Mouse (Mus musculus): ENCODE results near the gene Fas. TPM values are rescaled to one million over a fixed set of nuclear protein-coding genes. Genes with fewer than 3 reads are reported as not detected.
A peak's percentile ranks its signal among the peaks of the same experiment; 100 is the strongest.

Fas gene
- total RNA-seq (2015; ENCODE audit: low replicate concordance) (not detected in 2 replicates), total RNA-seq (2017; ENCODE audit: low replicate concordance) (2.6 and 8.5 TPM in 2 replicates)

DNA sequence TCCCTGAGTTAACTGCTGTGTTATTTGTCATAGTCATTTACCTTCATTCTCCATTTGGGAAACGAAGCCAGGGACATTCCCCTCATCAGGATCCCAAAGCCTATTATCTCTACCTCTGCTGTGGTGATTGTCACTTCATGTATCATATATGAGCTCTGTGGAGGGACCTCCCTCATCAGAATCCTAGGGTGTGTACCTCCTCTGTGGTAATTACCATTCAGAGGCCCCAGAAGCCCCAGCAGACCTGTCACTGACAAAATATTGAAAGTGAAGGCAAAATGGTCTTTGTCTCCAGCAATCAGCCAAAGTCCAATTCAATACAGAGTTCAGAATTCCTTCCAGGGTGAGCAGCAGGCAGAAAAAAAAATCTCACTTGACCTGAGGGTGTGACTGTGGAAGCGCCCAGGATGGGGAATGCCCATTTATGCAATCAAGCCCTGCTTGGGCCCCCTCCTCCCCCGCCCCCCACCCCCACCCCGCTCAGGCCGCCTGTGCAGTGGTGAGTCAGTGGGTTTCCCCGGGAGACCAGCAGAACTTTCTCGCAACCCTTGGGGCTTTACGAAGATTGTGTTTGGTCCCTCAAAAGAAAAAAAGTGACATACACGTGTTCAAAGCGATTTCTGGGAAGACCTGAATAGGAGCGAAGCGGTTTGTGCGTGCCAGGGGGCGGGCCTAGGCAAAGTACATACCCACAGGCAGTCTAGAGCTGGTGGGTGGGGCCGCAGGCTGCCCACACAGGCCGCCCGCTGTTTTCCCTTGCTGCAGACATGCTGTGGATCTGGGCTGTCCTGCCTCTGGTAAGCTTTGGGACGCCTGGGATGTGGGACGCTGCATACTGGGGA is at the start of gene Fas:
TSS of gene Fas (plus strand) at position 719 of the 842 bp plus-strand sequence.
- ATAC-seq (replicated peaks; ENCODE audit: low FRiP score, poor library complexity, severe bottlenecking), result no peak

DNA sequence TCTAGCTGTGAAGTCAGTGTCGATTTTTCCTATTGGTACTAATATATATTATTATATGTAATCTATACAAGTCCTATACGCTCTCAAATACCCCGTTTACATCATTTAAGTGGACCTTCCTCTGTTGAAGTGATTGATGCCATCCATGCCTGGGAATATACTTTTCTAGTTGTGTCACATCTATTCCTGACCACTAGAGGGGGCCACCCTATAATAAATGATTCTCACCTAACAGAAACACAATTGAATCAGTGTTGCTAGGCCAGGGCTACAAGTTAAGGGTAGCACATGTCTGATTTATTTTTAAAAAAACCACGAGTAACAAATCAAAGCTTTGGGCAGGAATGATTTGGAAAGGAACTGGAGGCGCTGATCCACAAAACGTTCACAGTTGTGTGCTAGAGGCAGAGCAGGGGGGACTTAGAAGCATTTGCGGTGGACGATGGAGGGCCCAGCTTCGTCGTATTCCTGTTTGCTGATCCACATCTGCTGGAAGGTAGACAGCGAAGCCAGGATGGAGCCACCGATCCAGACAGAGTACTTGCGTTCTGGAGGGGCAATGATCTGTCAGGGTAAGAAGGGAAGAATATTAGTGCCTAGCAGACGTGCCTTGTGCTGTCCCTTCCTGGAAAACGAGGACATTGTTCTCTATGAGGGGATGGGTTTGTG is 49.1 kb upstream of the Fas start:
- no peak for ATAC-seq (replicated peaks; ENCODE audit: low FRiP score, poor library complexity, severe bottlenecking)

DNA sequence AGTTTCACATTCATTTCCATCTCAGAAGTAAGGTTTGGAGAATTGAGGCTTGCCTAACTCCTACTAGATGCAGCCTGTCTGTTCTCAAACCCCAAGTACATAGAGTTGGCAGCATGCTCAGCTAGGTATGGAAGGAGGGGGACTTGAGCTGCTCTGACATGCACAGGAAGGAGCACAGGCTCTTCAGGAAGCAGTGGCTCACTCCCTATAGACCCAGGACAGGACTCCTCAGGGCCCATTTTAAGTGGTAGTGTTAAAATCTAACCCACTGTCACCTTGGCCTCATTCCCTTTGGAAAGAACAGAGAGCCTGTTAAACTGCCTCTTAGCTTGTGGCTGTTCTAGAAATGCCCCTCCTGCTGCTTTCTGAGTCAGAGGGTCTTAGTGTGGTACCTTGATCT is 47.5 kb upstream of the Fas start:
- ATAC-seq (replicated peaks; ENCODE audit: low FRiP score, poor library complexity, severe bottlenecking), result no peak

DNA sequence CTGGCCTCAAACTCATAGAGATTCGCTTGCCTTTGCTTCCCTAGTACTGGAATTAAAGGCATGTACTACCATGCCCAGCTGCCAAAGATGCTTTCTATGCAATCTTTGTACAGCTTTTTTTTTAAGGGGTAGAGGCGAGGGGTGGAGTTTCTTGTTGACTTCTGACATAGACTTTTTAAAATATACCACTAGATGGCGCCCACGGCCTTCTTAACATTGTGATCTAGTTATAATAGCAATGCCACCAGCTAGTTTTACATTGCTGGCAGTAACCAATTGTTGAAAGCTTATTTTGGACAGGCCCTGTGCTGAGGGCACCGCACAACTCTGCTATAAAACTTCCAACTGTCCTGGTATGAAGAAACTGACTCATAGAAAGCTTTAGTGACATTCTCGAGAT is 46.4 kb upstream of the Fas start:
- 0 out of 2 replicates have a peak, but pooled peaks have one; percentile 41 for ATAC-seq (replicated peaks; ENCODE audit: low FRiP score, poor library complexity, severe bottlenecking)

DNA sequence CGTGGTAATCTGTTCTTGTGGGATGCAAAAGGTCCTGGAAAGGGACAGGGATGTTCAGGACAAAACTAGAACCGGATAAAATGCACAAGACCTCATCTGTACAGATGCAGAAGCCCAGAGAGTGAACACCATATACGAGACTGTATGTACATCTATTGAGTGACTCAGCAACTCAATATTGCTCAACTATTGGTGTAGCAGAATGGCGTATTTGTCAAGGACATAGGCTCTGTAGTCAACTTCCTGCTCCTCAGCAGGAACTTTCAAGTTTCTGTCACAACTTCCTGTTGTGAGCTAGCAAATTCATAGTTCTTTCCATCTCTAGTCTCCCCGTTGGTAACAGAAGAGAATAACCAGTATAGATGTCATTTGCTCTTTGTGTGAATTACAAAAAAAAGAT is 41.9 kb upstream of the Fas start:
- ATAC-seq (replicated peaks; ENCODE audit: low FRiP score, poor library complexity, severe bottlenecking), result no peak

DNA sequence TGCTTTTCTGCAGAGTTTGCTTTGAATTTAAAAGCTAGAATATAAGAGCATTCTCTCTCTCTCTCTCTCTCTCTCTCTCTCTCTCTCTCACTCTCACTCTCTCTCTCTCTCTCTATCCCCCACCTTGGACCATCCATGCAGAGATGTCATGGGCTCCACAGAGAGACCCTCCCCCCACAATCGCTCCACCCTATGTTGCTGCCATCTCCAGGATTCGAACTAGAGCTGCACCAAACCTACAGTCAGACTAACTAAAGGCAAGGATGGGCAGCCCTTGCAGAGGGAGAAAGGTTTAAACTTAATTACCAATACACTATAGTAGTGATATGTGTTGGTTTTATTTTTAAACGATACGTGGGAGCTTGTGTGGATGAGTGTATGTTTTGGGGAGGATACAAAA is 39.8 kb upstream of the Fas start:
- no peak for ATAC-seq (replicated peaks; ENCODE audit: low FRiP score, poor library complexity, severe bottlenecking)

DNA sequence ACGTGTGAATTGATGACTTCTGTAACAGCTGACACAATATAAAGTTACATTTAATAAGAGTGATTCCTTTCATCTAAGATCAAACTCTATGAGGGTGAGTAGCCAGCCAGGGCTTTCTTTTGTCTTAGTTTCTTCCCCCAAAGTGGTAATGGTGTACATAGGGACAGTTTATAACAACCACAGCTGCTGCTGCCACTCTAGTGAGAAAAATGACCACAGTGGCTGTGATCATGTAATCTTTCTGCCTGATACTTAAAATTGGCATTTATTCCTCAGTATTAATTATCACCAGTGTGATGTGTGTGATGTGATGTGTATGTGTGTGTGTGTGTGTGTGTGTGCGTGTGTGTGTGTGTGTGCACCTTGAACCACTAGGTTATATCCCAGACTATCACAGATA is 38.6 kb upstream of the Fas start:
- ATAC-seq (replicated peaks; ENCODE audit: low FRiP score, poor library complexity, severe bottlenecking), result no peak

DNA sequence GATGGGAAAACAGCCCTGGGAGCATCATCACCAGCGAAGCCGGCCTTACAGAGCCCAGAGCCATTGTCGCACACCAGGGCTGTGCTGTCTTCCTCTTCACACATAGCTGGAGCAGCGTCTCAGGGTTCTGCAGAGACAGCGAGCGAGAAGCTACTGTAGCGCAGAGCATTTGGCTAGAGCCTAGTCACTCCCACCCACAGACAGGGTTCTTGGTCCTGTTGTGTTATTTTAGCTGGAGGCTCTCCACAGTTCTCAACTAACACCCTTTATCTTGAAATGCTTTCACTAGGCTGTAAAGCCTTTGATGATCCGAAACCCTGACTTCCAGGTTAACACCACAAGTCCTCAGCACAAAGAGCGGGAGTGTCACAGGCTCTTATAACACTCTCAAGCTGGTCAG is 38.0 kb upstream of the Fas start:
- no peak for ATAC-seq (replicated peaks; ENCODE audit: low FRiP score, poor library complexity, severe bottlenecking)

DNA sequence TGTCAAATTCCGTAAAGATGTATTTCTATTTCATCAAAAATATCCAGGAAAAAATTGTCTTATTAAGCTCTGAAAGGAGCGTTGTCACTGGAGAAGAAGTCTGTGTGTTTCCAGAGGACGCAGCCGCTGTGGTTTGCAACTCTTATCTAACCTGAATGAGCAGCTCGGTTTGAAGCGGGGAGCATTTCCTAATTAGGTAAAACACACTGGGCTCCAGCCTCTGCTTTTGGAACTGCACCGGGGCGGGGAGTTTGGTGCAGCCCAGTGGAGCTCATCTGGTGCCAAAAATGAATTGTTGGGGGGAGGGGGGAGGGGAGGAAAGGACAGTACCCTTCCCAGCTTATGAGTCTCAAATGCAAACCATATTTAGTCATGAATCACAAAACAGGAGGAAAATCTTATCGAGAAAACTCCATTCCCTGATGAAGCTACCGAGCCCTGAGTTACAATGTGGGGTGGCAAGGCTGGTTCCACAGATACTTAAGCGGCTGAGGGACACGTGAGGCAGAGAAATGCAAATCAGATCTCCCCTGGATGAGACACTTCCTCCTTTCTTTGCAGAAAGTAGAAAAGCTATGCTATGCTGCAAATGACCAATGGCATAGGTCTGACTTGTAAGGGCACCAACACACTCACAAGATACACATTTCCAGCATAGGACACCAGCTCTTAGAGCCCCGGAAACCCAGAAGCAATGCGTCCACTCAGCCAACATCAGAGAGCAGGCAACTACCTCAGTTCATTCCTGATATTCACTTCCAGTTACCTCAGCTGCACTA is 36.2 kb upstream of the Fas start:
- no peak for ATAC-seq (replicated peaks; ENCODE audit: low FRiP score, poor library complexity, severe bottlenecking)

DNA sequence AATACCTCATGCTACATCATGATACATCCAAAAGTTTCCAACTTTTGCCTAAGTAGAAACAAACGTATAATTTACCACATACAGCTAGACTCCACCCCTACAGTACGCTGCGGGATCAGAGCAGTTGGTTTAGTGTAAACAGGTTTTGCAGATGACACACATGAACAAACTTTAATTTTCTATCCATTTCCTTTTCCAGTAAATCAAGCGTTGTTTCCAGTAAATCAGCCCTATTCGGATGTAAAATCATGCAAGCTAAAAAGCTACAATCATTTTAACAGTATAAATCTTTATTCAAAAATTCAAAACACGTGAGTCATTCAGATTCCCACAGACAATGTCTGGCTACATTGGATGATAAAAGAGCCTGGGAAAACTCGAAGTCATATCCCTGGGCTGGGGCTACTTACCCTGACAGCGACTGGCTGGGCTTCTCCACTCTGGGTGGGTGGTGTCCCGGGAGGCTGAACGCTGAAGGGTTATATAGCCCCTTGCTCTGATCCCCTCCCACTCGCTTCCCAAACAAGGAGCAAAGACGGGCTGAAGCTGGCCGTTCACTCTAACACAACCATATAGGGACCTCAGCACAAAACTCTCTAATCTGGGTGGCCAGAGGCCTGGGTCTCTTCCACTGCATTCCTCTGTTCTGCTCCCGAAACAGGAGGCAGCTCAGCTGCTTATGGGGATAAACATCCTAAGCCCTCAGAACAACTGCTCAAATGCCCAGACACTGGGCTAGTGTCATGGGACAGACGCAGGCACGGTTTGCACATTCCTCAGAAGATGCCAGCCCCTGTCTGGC is 35.4 kb upstream of the Fas start, which contains the start of gene Acta2:
TSS of gene Acta2 (minus strand) at position 711 of the 802 bp plus-strand sequence.
- no peak for ATAC-seq (replicated peaks; ENCODE audit: low FRiP score, poor library complexity, severe bottlenecking)

DNA sequence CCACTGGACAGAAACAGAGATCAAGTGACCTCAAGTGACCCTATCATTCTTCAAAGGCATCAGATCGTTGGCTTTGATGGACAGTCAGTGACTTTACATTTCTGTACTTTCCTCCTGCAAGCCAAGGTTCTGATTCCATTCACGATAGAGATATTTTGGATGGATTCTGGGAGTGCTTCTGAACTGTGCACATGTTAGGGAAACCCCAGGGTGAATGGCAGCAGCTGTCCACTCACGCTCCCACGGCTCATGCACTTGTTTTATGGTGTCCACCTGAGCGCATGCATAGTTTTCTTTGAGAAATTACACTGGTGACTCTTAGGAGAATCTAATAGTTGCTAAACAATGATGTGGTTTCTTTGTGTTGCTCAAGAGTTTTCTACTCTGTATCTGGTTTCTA is 34.3 kb upstream of the Fas start:
- no peak for ATAC-seq (replicated peaks; ENCODE audit: low FRiP score, poor library complexity, severe bottlenecking)

DNA sequence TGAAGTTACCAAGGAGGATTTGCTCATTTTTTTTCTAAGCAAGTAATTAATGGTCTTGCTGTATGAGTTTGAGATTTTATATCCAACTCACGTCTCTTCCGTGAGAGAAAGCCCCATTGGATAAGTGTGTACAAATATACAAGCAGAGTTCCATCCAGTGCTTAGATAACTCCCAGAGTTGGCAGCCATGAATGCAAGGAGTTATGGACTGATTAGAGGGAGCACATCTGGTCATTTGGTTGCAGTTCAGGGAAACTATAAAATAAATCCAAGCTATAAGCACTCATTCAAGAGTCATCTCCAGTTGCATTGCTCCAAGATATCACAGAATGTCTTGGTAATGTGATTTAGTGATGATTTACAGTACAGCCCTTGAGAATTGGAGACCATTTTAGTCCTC is 33.5 kb upstream of the Fas start:
- no peak for ATAC-seq (replicated peaks; ENCODE audit: low FRiP score, poor library complexity, severe bottlenecking)

DNA sequence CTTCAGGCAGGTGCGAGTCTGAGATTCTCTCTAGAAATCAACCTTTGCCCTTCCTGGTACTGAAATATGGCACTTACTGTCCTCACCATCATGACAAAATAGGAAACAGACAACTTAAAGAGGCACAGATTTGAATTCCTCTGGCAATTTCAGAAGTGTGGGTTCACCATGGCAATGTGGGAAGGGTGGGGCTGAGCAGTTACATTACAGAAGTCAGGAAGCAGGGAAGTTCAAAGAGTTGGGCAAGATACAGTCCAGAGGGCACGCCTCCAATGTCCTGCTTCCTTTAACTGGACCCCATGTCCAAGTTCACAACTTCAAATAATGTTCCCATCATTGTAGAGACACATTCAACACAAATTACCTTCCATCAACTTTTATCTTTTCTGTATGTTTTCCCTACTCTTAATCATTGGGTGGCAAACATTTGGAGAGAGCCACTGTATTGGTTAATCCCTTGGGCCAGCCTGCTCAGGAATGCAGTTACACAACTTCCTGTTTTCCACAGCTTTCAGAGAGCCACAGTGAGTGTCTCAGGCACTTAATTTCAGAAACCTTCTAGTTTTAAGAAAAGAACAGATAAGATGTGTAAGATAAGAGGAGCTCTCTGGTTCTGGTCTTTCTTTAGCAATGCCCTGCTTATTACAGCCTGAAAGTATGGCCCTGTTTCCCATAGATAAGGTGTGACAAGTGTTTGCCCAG is 28.0 kb upstream of the Fas start:
- ATAC-seq (replicated peaks; ENCODE audit: low FRiP score, poor library complexity, severe bottlenecking), result no peak

DNA sequence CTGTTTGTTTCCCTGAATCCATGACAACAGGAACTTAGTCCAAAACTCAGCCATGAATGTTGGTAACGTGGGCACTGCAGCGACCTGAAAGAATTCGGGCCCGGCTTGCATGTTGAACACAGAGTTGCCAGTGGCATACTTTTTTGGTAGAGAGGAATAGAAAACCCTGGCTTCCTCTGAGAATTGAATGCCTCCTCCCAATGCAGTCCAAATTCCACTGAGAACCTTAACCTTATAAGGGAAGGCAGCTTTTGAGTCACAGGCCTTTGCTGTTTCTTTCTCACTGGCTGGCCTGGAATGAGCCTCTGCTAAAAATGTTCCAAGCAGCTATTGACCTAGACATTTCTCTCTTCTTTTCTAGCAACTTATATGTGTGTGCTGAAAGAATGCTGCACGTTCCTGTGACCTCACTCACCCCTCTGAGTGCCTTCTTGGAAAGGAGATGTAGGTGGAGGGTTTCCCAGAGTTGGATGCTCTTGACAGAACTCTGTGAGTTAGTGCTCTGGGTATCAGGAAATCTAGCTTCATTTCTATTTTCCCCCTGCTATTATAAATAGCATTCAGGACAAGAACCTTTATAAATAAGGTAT is 24.8 kb upstream of the Fas start:
- ATAC-seq (replicated peaks; ENCODE audit: low FRiP score, poor library complexity, severe bottlenecking), result no peak

DNA sequence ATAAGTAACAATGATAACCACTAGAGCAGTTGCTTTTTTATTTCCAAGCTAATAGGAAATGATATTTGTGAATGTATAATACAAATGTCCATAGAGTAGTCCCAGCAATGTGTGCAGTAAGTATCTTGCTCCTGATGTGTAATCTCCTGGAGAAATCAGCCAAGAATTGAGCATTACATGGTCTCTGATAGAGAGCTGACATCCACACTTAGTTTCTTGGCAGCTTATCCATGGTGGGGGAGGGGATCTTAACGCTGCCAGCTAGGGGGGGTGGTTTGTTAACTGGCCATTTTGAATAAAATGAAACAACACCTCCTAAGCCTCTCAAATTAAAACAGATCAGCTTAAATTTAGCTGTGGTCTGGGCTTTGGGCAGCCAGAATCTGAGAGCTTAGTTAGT is 21.5 kb upstream of the Fas start:
- no peak for ATAC-seq (replicated peaks; ENCODE audit: low FRiP score, poor library complexity, severe bottlenecking)

DNA sequence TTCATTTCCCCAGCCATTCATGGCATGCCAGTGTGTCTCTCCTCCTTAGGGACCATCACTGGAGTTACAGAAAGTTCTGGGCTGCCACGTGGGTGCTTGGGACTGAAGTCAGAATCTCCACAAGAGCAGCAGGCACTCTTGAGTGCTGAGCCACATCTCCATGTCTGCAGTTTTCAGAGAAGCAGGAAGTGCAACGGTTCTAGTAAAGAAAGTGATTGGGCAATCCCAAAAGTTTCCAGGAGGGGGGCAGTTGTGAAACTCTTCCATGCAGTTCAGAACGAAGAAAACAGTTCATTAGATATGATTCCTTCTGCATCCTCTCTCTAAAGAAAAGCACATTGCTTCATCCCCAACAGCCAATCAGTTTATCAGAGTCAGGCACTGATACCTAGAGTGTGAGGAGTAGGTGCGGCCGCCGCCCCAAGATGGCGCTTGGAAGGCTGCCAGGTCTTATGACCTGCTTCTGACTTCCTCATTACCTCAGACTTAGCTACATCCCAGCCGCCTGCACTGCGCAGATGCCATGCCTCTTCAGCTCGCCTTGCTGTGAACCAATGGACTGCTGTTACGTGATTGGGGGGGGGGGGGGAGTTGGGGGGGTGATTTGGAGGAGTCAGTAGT is 20.2 kb upstream of the Fas start:
- no peak for ATAC-seq (replicated peaks; ENCODE audit: low FRiP score, poor library complexity, severe bottlenecking)

DNA sequence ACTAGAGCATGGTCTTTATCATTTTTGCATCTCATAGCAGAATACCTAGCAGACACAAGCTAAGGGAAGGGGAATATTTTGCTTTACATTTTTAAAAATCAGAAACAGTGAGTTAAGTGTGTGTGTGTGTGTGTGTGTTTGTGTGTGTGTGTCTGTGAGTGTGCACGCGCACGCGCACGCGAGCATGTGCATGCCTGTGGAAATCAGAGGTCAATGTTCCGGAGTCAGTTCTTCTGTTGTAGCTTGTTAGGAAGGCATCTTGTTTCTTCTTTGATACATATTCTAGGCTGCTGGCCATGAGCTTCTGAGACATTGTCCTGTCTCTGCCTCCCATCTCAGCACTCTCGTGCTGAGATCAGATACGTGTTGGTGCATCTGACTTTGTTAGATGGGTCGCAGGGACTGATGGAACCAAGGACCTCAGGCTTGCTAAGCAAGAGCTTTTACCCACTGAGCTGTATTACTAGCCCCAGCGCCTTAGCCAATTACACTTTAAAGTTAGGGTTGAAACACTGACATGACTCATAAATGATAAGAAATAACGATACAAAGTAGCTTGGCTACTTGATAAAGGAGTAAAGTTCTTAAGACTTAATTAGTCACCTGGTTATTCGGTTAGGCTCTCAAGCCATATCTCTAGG is 19.5 kb upstream of the Fas start:
- no peak for ATAC-seq (replicated peaks; ENCODE audit: low FRiP score, poor library complexity, severe bottlenecking)

DNA sequence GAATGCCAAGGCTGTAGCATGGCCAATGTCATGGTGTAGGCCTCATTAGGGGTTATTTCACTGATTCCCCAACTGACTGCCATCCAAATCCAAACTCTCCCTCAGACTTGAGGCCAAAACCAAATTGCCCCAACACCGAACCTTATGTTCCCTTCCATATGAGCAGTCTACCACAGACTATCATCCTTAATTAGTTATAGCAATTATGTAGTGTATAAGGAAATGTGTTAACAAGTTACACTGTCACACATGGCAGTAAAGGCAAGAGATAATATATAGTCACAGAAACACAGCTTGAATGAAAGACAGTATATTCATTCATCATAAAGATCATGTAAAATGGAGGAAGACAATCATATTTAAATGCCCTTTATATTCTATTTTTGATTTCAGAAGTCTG is 17.4 kb upstream of the Fas start:
- no peak for ATAC-seq (replicated peaks; ENCODE audit: low FRiP score, poor library complexity, severe bottlenecking)

All from erythroid progenitor cell, adult 5-6 weeks (primary cell).